ENCODE assay signal across 8 mouse cellular contexts in genomic region chr11:102438212-102439092, GRCm38 (mm10). TPM values are rescaled to one million over a fixed set of nuclear protein-coding genes. Genes with fewer than 3 reads are reported as not detected.
DNase-seq lines count a peak whose midpoint lies in the region; ATAC-seq lines count a peak whose summit lies in the region.

No protein-coding gene starts in this region.

- H3K36me3 ChIP-seq in intestine, embryonic 14.5 days (ENCODE audit: control insufficient read depth, insufficient read depth, low read length): peaks cover 59% of the 10 kb centered on the region
- H3K36me3 ChIP-seq in limb, embryonic 12.5 days: peaks cover 94% of the 10 kb centered on the region
- H3K36me3 ChIP-seq in midbrain, embryonic 13.5 days: peaks cover 92% of the 10 kb centered on the region
- peaks cover 55% of the 10 kb centered on the region for H3K36me3 ChIP-seq in stomach, embryonic 14.5 days (ENCODE audit: control insufficient read depth, insufficient read depth, low read length)

- H3K9ac ChIP-seq in intestine, embryonic 14.5 days (ENCODE audit: low read length): peak overlapping the region; percentile 39
- peak overlapping the region; percentile 62 for H3K9ac ChIP-seq in limb, embryonic 12.5 days (replicated peaks)
- peak overlapping the region; percentile 65 for H3K9ac ChIP-seq in midbrain, embryonic 13.5 days (replicated peaks)
- peak overlapping the region; percentile 33; the same call in 1 of the 2 replicates for H3K9ac ChIP-seq in stomach, embryonic 14.5 days (replicated peaks; ENCODE audit: low read depth, low read length)

- H3K4me3 ChIP-seq in intestine, embryonic 14.5 days (ENCODE audit: low read depth, low read length): peak overlapping the region; percentile 40
- peak overlapping the region; percentile 39 for H3K4me3 ChIP-seq in limb, embryonic 12.5 days (replicated peaks)
- H3K4me3 ChIP-seq in midbrain, embryonic 13.5 days (replicated peaks): peak overlapping the region; percentile 33
- peak overlapping the region; percentile 36 for H3K4me3 ChIP-seq in stomach, embryonic 14.5 days (ENCODE audit: low read depth, low read length)

- 12% methylated on average over 77 of the region's 77 CpGs for WGBS in intestine, embryonic 14.5 days
- 6% methylated on average over 77 of the region's 77 CpGs for WGBS in limb, embryonic 12.5 days
- WGBS in midbrain, embryonic 13.5 days: 9% methylated on average over 73 of the region's 77 CpGs
- 14% methylated on average over 77 of the region's 77 CpGs for WGBS in stomach, embryonic 14.5 days

- ATAC-seq in cerebellum, adult (ENCODE audit: insufficient number of reproducible peaks, low FRiP score, low TSS enrichment): no peak
- peak; percentile 9; the same call in 1 of the 2 replicates for ATAC-seq in intestine, embryonic 14.5 days (replicated peaks; ENCODE audit: low FRiP score, low TSS enrichment, low read depth)
- ATAC-seq in limb, embryonic 12.5 days (ENCODE audit: insufficient number of reproducible peaks, insufficient read depth, low FRiP score, low TSS enrichment, low read depth): peak; percentile 14; the same call in 1 of the 2 replicates
- peak; percentile 50 for ATAC-seq in midbrain, embryonic 13.5 days
- no peak for ATAC-seq in stomach, embryonic 14.5 days (ENCODE audit: insufficient number of reproducible peaks, insufficient read depth, low FRiP score, low read depth)

- no peaks in the 10 kb centered on the region for H3K9me3 ChIP-seq in intestine, embryonic 14.5 days (ENCODE audit: control insufficient read depth, low read length)
- no peaks in the 10 kb centered on the region for H3K9me3 ChIP-seq in limb, embryonic 12.5 days
- H3K9me3 ChIP-seq in midbrain, embryonic 13.5 days: no peaks in the 10 kb centered on the region
- no peaks in the 10 kb centered on the region for H3K9me3 ChIP-seq in stomach, embryonic 14.5 days (ENCODE audit: control insufficient read depth, low read depth, low read length)

- 0 out of 2 replicates have a peak, but pooled peaks cover 2% of the 10 kb centered on the region for H3K27me3 ChIP-seq in intestine, embryonic 14.5 days (replicated peaks; ENCODE audit: control insufficient read depth, insufficient read depth, low read length)
- H3K27me3 ChIP-seq in limb, embryonic 12.5 days: peaks cover 36% of the 10 kb centered on the region
- H3K27me3 ChIP-seq in midbrain, embryonic 13.5 days: peaks cover 16% of the 10 kb centered on the region
- H3K27me3 ChIP-seq in stomach, embryonic 14.5 days (ENCODE audit: control insufficient read depth, insufficient read depth, low read length): no peaks in the 10 kb centered on the region

- DNase-seq in cerebellum, adult 11 months: peak; percentile 86
- peak; percentile 96 to 99 for DNase-seq in cerebellum, postnatal 14 days
- peak; percentile 70 to 75 for DNase-seq in gastrocnemius, adult 8-10 months (ENCODE audit: low spot score in 2 of 2)
- DNase-seq in intestine, embryonic 14.5 days (ENCODE audit: low spot score): peak; percentile 98

- H3K4me1 ChIP-seq in intestine, embryonic 14.5 days (replicated peaks; ENCODE audit: control insufficient read depth, insufficient read depth, low read length): peaks cover 11% of the 10 kb centered on the region
- H3K4me1 ChIP-seq in limb, embryonic 12.5 days (replicated peaks): peaks cover 25% of the 10 kb centered on the region
- peaks cover 43% of the 10 kb centered on the region for H3K4me1 ChIP-seq in midbrain, embryonic 13.5 days (replicated peaks)
- H3K4me1 ChIP-seq in stomach, embryonic 14.5 days (ENCODE audit: control insufficient read depth, insufficient read depth, low read length): peaks cover 13% of the 10 kb centered on the region

- no peak overlapping the region for H3K27ac ChIP-seq in intestine, embryonic 14.5 days (ENCODE audit: low read depth)
- H3K27ac ChIP-seq in limb, embryonic 12.5 days: no peak overlapping the region
- peak overlapping the region; percentile 72 for H3K27ac ChIP-seq in midbrain, embryonic 13.5 days
- H3K27ac ChIP-seq in stomach, embryonic 14.5 days (ENCODE audit: low read length): no peak overlapping the region

- peak overlapping the region; percentile 88 for H3K4me2 ChIP-seq in intestine, embryonic 14.5 days (ENCODE audit: low read length)
- peak overlapping the region; percentile 79 for H3K4me2 ChIP-seq in limb, embryonic 12.5 days
- H3K4me2 ChIP-seq in midbrain, embryonic 13.5 days (replicated peaks): peak overlapping the region; percentile 59
- H3K4me2 ChIP-seq in stomach, embryonic 14.5 days (replicated peaks; ENCODE audit: low read depth, low read length): peak overlapping the region; percentile 80

RNA-seq across cellular contexts. Expression of gene Grn, which starts 8.3 kb away (rescaled TPM):
- 10 to 100 TPM; 12.2 to 21.8 (median 17.0) TPM for total RNA-seq in gastrocnemius, adult 8-10 months (2022)
- polyA plus RNA-seq in intestine, embryonic 14.5 days (2014; fragmentation: Nextera tagmentation; extraction: Ambion mirVana): 115 and 116 TPM in 2 replicates
- 101 and 106 TPM in 2 replicates for polyA plus RNA-seq in limb, embryonic 12.5 days (2016; fragmentation: Nextera tagmentation; extraction: Ambion mirVana)
- polyA plus RNA-seq in midbrain, embryonic 13.5 days (2015; fragmentation: Nextera tagmentation; extraction: Ambion mirVana): 57.4 and 61.8 TPM in 2 replicates
- polyA plus RNA-seq in stomach, embryonic 14.5 days (2014; fragmentation: Nextera tagmentation; extraction: Ambion mirVana): 112 and 122 TPM in 2 replicates

RNA-seq across cellular contexts. Expression of gene Fam171a2, which starts 9.0 kb away (rescaled TPM):
- 1 to 10 TPM in 3 of 4 experiments, under 1 TPM in 1; 0.97 to 1.5 (median 1.2) TPM for total RNA-seq in gastrocnemius, adult 8-10 months (2022)
- polyA plus RNA-seq in intestine, embryonic 14.5 days (2014; fragmentation: Nextera tagmentation; extraction: Ambion mirVana): 4.5 and 4.7 TPM in 2 replicates
- 9.7 and 10.7 TPM in 2 replicates for polyA plus RNA-seq in limb, embryonic 12.5 days (2016; fragmentation: Nextera tagmentation; extraction: Ambion mirVana)
- polyA plus RNA-seq in midbrain, embryonic 13.5 days (2015; fragmentation: Nextera tagmentation; extraction: Ambion mirVana): 10.9 and 18.4 TPM in 2 replicates
- 7.1 and 8.0 TPM in 2 replicates for polyA plus RNA-seq in stomach, embryonic 14.5 days (2014; fragmentation: Nextera tagmentation; extraction: Ambion mirVana)

RNA-seq across cellular contexts. Expression of gene Slc25a39, which starts 30.7 kb away (rescaled TPM):
- total RNA-seq in gastrocnemius, adult 8-10 months (2022): 10 to 100 TPM; 61.2 to 72.2 (median 66.7) TPM
- polyA plus RNA-seq in intestine, embryonic 14.5 days (2014; fragmentation: Nextera tagmentation; extraction: Ambion mirVana): 281 and 296 TPM in 2 replicates
- 164 and 174 TPM in 2 replicates for polyA plus RNA-seq in limb, embryonic 12.5 days (2016; fragmentation: Nextera tagmentation; extraction: Ambion mirVana)
- 141 and 154 TPM in 2 replicates for polyA plus RNA-seq in midbrain, embryonic 13.5 days (2015; fragmentation: Nextera tagmentation; extraction: Ambion mirVana)
- 215 and 216 TPM in 2 replicates for polyA plus RNA-seq in stomach, embryonic 14.5 days (2014; fragmentation: Nextera tagmentation; extraction: Ambion mirVana)

RNA-seq across cellular contexts. Expression of gene Itga2b, which starts 31.5 kb away (rescaled TPM):
- 1 to 10 TPM in 1 of 4 experiments, under 1 TPM in 2, not detected in 1; 0.63 to 2.0 (median 0.72) TPM for total RNA-seq in gastrocnemius, adult 8-10 months (2022)
- polyA plus RNA-seq in intestine, embryonic 14.5 days (2014; fragmentation: Nextera tagmentation; extraction: Ambion mirVana): 4.9 and 6.4 TPM in 2 replicates
- polyA plus RNA-seq in limb, embryonic 12.5 days (2016; fragmentation: Nextera tagmentation; extraction: Ambion mirVana): 6.9 and 7.0 TPM in 2 replicates
- 4.9 and 6.0 TPM in 2 replicates for polyA plus RNA-seq in midbrain, embryonic 13.5 days (2015; fragmentation: Nextera tagmentation; extraction: Ambion mirVana)
- polyA plus RNA-seq in stomach, embryonic 14.5 days (2014; fragmentation: Nextera tagmentation; extraction: Ambion mirVana): 6.4 and 7.5 TPM in 2 replicates

RNA-seq across cellular contexts. Expression of gene Rundc3a, which starts 45.2 kb away (rescaled TPM):
- total RNA-seq in gastrocnemius, adult 8-10 months (2022): under 1 TPM in 1 of 4 experiments, not detected in 3; 0.21 TPM
- 7.6 and 10.0 TPM in 2 replicates for polyA plus RNA-seq in intestine, embryonic 14.5 days (2014; fragmentation: Nextera tagmentation; extraction: Ambion mirVana)
- polyA plus RNA-seq in limb, embryonic 12.5 days (2016; fragmentation: Nextera tagmentation; extraction: Ambion mirVana): 1.7 and 2.3 TPM in 2 replicates
- 131 and 153 TPM in 2 replicates for polyA plus RNA-seq in midbrain, embryonic 13.5 days (2015; fragmentation: Nextera tagmentation; extraction: Ambion mirVana)
- 7.9 and 9.7 TPM in 2 replicates for polyA plus RNA-seq in stomach, embryonic 14.5 days (2014; fragmentation: Nextera tagmentation; extraction: Ambion mirVana)

Comparison
In these comparisons a context has a peak if more than half of its experiments do, and no peak if none do; other contexts are left out.
1. ATAC-seq: peak in intestine, embryonic 14.5 days (single experiment), limb, embryonic 12.5 days (single experiment) and midbrain, embryonic 13.5 days (single experiment); none in cerebellum, adult (single experiment) and stomach, embryonic 14.5 days (single experiment).
2. Peak in every context shown above with its lines, with median percentiles within 50 percentile points of each other: DNase-seq, H3K4me2 ChIP-seq, H3K4me3 ChIP-seq and H3K9ac ChIP-seq.